Mouse (Mus musculus) layer of hippocampus, postnatal 25 days (tissue): ENCODE measurements around the gene Vpreb1. TPM values are rescaled to one million over a fixed set of nuclear protein-coding genes. Genes with fewer than 3 reads are reported as not detected.

Source experiments
- DNase-seq, 2 experiments: peaks; one replicate each; pipeline ENCODE4 v3.0.0; 2022; ENCODE audit warnings: mixed read lengths in 2 of 2, low spot score in 1 of 2; ENCODE audit errors: extremely low spot score in 1 of 2
- total RNA-seq, 2 experiments: library from RNA; stranded (reverse); gene quantifications; 2 replicates each; pipeline ENCODE4 v1.2.3; 2021

The Vpreb1 gene
- 1 to 10 TPM in 1 of 2 experiments, under 1 TPM in 1; 0.52 to 1.6 TPM for total RNA-seq

DNA sequence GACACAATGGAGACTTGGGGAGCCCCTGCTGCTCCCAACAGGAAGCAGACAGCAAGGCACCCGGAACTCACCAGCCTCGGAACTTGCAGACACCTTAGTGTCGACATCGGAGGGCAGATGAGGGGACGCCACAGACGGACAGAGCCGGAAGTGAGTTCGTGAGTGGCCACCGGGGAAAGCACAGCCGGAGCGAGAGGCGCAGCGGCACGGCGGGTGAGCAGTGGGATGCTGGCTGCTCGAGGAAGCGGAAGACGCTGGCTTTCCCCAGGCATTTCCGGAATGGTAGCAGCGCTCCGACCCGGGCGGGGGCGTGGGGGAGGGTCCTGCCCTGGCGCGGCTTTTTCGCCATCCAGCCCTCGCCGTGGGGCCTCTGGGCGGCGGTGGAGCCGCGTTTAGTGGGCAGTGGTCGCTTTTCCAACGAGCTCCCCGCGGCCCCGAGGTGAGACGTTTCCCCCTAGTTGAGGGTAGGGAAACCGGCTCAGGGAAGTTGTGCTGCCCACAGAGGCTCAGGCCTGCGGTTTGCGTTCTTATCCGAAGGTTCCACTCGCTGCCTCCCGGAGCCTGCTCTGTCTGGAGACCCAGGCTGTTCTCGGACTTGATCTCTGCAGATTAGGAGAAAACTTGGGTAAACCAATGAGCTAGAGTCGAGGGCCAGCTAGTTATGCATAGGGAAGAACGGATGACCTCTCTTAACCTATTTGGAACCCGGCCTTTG lies at the start of gene Vpreb1, which contains the start of gene Top3b:
TSS of gene Vpreb1 (minus strand) at position 227 of the 715 bp plus-strand sequence.
TSS of gene Top3b (plus strand) at position 120 of the 715 bp plus-strand sequence.
- peak; percentile 79 to 81 for DNase-seq

DNA sequence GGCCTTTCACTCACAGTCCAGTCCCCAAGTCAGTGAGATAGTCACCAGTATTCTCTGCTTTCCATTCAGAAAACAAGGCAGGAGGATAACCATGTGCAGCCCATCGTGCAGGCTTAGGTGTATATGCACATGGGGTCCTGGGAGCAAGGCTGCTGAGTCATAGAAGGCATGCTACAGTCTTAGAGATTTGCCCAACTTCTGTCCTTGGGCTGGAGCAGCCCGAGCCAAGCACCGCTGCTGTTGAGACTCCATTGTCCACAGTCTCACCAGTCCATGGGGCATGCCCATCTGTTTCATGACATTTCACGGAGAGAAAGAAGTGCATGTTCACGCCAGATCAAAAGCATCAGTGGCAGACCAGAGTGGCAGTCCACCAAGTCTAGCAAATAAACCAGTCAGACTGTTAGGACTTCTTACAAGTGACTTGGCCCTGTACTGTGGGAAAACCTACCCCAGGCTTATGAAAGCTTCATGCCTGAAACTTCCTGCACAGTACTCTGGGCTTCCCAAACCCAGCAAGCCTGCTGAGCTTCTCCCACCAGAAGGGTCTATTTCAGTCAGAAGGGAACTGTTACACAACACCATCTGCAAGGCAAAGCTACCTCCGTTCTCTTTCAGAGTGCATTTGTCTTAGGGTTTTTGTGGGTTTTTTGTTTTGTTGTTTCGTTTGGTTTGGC lies 47.9 kb upstream of the Vpreb1 start:
- DNase-seq, result no peak

DNA sequence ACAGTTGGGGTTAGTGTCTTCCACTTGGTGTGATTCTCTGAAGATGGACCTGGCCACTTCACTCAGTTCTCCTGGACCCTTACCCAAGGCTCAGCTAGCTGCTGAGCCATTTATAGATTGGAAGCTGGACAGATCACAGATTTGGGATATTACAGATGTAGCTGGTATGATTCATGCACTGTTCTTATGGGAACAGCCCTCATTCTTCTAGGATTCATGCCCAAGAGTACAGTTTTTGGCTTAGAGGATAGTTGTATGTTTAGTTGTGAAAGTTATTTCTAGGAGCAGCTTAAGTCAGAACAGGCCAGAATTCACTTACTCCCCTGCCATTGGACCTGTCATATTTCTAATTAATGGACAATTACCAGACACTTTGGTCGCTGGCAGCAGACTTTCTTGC lies 42.8 kb upstream of the Vpreb1 start:
- no peak for DNase-seq

DNA sequence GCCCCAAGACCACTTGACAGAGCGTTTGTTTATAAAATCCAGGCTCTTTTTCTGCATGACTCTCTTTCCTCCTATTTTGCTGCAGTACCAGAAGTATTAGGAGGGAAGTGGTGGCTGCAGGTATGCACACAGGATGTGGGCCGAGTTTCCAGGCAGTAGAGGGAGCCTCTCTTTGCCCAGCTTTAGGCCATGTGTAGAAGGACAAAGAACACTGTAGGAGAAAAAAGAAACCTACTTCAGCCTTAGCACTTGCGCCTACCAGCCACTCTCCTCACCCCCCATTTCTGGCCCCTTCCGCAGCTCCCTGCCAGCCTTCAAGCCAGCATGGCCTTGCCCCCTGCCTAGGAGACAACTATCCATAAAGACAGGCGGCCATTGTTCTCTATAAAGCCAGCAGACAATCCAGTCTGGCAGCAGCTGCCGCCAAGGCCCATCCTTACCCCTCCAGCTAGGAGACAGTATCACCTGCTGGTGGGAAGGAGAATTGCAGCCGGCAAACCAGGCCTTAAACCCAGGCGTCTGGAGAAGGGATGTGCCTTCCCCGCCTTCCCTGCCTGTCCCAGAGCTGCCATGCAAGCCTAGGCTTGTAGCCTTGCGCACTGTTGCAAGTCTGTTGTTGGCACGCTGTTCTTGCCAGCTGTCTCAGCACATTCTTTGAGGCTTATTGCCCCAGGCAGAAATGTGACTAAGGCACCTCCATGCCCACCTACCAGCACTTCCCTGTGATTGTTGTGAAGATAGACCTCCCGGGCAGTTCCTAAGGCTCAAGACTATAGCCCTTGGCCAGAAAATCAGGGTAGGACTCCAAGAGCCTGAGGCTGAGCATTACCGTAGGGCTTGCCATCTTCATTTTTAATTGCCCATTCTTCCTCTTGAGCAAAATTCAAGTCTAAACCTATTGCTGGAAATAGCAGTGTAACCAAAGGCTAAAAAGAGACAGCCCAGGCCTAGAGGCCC lies 41.3 kb upstream of the Vpreb1 start:
- DNase-seq, result peak; percentile 66 to 73

DNA sequence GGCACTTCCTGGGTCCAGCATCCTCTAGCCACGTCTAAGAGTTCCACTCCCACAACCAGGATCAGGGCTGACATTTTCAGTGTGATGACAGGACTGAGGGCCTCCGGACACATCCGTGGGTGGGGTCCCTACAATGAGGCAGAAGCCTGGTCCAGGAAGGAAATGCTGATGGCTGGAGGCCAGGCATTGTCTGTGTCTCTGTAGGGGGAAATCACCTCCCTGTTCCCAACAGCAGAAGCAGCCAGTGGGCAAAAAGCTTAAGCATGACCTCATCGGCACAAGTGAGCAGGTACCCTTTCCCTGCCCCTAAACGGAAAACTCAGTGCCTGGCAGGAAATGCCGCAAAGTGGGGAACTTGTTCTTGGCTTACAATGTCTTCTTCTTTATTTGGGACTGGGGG lies 37.2 kb upstream of the Vpreb1 start:
- DNase-seq, result no peak

DNA sequence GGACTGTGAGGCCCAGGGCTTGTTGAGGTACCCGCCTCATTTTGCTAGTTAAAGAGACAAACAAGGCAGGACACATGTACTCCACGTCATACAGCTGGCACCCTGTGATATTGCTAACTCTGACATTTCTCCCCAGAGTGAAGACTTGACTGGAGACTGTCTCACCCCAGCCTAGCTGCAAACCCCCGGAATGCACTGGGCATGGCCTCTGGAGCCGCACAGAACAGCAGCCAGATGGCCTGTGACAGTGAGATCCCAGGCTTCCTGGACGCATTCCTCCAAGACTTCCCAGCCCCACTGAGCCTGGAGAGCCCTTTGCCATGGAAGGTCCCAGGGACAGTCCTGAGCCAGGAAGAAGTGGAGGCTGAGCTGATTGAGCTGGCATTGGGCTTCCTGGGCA lies 32.5 kb upstream of the Vpreb1 start:
- no peak for DNase-seq

DNA sequence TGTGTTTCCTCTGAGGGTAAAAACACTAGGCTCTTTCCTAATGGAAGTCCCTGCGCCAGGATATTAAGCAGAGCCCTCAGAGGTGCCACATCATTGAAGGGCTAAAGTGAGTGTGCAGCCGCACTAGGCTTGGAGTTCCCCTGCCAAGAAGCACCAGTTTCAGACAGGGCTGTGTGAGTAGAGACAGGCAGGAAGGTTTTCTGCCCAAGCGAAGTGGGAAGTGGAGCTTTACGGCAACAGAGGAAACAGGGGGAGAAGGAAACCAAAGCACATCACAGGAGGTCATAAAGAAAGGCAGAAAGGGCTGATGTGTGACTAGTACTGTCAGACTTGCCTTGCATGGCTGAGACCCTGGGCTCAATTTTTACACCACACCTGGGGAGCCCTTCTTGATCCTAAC lies 31.7 kb upstream of the Vpreb1 start:
- DNase-seq, result no peak

DNA sequence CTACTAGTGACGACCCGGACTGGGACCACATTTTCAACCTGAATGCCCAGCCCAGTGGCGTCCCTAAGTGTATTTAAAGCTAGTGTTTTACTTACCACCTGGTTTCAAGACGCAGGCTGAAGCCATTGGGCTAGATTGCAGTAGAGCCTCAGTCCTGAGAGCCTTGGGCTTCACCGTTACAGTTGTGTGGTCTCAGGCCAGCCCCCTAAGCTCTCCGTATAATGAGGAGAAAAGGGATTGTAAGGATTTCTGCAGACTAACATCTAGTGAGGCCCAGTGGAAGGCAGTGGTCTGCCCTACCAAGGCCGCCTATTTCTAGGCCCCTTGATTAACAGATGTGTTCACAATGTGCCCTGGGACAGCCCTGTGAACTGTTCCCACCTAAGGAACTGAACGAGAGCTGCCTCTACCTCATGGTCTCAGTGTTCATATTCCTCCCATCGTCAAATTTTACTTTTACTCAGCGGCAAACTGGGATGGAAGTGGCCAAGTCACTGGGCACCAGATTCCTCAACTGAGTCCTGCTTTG lies 26.5 kb upstream of the Vpreb1 start:
- DNase-seq, result no peak

DNA sequence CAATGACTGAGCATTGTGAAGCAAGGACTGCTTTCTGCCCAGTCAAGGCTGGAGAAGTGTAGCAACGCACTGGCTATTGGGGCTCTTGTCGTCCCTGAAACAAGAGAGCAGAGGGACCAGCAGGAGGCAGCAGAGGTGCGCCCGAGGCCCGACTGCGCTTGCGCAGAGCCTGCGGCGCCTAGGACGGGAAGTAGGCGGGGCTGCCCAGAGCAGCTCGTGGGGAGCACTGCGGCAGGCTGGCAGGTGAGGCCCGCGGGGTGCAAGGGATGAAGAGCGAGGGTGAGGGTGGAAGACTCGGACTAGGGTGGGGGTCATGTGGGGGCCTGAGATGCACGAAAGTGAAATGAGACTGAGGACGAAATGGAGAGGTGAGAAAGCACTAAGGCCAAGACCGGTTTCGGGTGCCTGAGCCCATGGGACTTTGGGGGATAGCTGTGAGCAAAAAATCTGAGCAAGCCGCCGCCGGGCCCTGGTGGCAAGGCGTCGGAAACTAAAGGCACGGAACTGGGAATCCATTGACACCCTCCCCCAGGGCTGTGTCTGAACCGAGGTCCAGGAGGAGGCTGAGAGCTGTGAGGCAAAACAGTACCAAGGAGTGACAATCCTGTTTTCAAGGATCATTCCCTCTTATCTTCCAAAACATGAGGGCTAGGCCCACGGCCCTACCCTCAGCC lies 25.9 kb upstream of the Vpreb1 start, which contains the start of gene Ppm1f:
TSS of gene Ppm1f (plus strand) at position 88 of the 674 bp plus-strand sequence.
- peak; percentile 96 to 98 for DNase-seq

DNA sequence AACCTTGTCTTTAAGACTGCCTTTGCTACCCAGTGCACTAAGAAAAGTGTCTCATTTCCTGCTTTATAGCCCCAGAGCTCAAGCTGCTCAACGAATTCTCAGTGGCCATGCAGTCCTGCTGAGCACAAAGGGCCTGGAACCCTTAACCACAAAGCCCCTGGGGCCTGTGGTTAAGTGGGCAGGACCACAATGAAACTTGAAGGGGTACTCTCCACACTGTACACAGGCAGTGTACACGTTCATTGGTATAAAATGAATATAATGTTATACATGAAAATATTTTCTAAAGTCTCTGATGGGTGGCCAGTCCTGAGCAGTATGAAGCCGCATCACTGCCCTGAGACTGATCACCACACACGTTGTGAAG lies 25.4 kb upstream of the Vpreb1 start:
- DNase-seq, result no peak

DNA sequence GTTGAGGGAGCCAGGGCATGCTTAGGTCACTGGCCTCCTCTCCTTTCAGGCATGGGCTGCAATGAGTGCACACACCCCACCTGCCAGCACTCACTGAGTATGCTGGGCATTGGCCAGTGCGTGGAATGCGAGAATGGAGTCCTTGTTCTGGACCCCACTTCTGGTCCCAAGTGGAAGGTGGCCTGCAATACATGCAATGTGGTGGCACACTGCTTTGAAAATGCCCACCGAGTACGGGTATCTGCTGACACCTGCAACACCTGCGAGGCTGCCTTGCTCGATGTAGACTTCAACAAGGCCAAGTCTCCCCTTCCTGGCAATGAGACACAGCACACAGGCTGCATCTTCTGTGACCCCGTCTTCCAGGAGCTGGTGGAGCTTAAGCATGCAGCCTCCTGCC lies 21.7 kb upstream of the Vpreb1 start:
- DNase-seq, result no peak

DNA sequence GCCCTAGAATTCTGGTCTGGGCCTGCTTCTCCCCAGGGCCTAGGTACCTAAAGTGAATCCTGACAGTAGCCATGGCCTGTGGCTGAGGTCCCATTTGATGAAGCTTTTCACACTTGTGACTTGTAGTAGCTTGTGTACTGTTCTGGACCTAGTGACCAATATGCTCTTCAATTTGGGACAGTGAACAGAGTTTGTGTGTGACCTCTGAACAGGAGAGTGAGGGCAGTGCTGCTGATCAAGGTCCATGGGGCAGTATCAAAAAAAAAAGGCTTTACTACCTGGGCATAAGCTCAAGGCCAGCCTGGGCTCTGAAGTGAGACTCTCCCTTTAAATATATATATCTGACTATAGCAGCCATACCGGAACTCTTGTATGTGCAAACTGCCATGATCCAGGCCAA lies 17.7 kb upstream of the Vpreb1 start:
- DNase-seq, result no peak

DNA sequence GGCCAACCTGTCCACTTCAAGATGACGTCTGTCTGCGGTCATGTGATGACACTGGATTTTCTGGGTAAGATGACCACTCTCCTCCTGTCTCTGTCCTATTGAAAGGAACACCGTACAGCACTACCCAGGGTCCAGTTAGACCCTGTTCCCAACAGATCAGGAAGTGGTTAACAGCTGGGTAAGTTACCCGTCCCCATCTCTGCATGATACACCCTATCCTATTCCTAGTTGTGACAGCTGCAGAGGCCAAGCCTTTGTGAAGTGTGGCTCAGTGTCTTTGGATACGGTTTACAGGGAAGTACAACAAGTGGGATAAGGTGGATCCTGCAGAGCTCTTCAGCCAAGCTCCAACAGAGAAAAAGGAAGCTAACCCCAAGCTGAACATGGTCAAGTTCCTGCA lies 8.4 kb upstream of the Vpreb1 start:
- no peak for DNase-seq

DNA sequence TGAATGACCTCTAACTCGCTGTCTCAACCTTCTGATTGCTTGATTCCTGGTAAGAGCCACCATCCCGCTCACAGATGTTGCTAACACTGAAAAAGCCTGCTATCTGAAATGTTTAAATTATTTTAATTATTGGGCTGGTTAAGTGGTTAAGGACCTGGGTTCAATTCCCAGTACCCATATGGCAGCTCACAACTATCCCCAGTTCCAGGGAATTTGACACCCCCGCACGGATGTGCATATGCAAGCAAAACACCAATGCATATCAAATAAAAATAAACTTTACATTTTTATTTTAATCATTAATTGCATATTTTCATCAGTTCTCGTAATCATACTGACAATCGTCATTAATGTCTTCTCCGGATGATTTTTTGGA lies 414 bp downstream of the Vpreb1 start:
- DNase-seq, result no peak

DNA sequence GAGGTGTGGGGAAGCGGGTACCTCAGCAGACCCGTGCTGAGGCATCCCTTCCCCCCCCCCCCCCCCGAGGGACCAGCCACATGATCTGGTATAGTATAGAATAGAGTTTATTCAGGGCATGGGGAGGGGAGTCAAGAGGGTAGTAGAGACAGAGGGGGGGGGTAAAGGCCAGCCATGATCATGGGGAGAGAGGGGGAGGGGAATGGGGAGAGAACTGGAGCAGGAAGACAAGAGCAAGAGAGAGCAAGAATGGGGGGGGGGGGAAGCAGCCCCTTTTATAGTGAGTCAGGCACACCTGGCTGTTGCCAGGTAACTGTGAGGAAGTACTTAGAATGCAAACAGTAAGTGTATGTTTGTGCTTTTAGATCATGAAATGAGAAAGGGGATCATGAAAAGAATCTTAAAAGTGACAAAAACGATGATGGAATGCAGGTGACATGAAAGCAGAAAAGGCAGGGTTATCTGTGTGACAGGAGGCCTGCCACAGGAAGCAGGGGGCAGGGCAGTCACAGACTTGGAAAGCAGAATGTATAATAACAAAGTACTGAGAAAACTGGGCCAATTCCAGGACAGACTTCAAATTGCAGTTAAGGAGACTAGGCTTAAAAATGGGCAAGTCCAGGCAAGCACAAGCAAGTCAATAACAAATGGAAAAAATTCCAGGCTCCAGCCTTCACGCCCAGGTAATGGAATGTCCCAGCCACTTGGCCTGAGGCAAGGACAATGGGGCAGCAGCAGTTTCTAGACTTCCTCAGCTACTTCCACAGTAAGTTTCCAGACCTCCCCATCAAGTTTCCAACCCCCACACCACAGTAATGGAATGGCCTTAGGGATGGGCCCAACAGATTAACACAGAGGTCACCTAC lies 4.7 kb downstream of the Vpreb1 start:
- no peak for DNase-seq

DNA sequence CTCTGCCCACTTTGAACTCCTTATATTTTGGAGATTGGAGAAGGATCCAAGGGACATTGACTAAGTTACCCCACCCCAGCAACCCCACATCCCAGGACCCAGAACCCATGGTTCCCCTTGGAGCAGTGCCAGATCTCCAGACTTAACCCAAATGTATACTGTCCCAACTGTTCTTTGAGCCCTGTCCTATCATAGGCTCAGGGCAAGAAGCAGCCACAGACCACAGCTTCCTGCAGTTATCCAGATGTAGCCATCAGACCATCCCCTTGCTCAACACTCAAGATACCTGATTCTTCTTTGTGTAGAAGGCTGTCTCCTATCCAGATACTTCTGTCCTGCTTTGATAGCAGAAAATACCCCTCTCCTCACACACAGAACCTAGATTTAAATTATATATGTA lies 5.4 kb downstream of the Vpreb1 start:
- no peak for DNase-seq

DNA sequence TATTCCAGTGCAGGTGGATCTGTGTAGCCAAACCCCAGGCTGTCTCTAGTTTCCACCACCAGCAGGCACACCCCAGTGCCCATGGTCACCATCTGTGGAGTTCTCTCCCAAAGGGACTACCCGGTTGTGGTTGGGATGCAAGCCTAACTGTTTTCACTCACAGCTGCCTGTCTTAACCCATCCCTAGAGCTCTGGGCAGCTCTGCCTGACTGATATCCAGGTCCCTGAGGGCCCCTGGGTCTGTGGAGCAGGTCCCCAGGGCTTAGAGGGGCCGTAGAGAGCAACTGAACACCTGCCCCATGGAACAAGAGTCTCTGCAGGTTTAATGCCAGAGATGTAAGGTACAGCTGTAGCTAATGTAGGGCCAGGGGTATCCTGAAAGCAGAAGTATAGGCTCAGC lies 6.7 kb downstream of the Vpreb1 start, which contains the start of gene Igll1:
TSS of gene Igll1 (minus strand) at position 8 of the 400 bp plus-strand sequence.
- DNase-seq, result no peak

DNA sequence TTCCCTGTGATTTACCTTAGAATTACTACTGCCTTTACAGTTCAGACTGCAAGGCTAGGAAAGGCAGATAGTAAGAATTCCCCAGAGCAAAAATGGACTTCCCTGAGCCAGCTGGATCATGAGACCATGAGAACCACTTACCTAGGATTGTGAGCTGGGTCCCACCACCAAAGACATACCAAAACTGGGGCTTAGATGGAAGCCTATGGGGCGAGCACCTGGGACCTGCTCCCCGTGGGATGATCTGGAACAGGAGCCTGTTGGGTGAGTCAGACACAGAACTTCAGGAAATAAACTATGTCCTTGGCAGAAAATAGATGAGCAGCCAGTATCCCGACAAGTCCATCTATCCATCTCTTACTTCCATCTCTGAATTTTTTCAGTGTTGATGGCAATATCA lies 8.4 kb downstream of the Vpreb1 start:
- no peak for DNase-seq
